Mouse (Mus musculus) kidney, postnatal 14 days (tissue): Measurements from ENCODE around the gene Atl3.
A peak's percentile ranks its signal among the peaks of the same experiment; 100 is the strongest.

Experiments used
- DNase-seq: peaks from one replicate; pipeline ENCODE4 v3.0.0; 2022; ENCODE audit warnings: mixed read lengths

The Atl3 gene

GRCm38 (mm10) chr19:7500701-7501100 is 6.9 kb downstream of the Atl3 start:
- peak; percentile 24 for DNase-seq

DNA sequence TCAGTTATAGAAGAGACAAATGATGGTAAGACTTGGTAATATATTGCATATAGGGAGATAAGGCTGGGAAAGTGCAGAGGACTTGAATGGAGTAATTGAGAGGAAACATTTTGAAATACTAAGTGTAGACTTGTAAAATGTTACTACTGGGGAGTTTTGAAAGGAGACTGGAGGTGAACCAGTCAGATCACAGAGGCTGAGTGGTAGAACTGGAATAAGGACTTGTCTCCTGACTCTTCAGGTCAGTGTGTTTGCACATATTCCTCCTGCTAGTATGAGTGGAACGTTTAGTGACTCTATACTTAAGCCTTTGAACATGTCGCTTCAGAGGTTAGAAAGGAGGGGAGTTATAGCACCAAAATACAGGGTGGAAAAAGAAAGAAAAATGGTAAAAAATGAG is 8.6 kb downstream of the Atl3 start:
- no peak for DNase-seq

GRCm38 (mm10) chr19:7506321-7506720 is 12.5 kb downstream of the Atl3 start:
- DNase-seq, result no peak

DNA sequence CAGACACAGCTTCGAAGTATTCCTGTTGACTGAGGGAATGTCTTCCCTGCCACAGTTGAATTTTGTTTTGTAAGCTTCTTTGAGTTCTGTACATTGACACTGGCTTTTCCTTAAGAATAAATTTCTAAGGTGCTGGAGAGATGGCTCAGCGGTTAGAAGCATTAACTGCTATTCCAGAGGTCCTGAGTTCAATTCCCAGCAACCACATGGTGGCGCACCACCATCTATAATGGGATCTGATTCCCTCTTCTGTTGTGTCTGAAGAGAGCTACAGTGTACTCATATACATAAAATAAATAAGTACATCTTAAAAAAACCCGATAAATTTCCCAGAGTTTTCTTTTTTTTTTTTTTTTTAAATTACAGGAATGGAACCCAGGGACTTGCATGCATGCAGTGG is 14.2 kb downstream of the Atl3 start:
- DNase-seq, result no peak

DNA sequence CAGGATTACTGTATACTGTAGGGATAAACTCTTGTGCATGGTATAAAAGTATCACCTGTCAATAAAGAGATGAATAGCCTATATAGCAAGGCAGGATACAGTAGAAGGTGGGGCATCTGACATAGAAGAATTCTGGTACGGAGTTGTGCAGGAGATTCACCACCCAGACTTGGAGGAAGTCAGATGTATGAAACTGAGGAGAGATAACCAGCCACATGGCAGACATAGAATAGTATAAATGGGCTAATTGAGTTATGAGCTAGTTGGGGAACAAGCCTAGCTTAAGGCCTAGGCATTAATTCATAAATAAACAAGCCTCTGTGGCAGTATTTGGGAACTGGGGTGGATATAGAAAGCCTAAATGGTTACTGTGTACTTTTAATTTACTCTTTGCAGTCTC is 22.6 kb downstream of the Atl3 start:
- no peak for DNase-seq

DNA sequence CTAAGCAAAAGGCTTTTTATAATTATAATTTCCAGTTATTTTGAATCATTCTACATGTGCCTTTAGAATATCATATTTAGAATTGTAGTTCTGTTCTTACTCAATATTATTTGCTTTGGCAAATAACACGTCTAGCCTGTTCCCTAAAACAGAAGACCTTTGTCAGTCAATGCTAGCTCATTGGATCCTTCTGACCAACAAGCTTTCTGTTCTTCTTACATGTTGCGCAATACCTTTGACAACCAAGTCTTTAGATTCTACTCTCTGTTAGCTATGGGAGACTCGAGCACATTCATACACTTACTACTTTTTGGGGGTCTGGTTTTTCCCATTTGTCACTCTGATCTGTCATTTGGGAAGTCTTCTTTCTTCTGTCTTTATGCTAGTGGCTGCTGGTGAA is 27.8 kb downstream of the Atl3 start:
- no peak for DNase-seq

GRCm38 (mm10) chr19:7522856-7523255 is 29.0 kb downstream of the Atl3 start:
- DNase-seq, result no peak

GRCm38 (mm10) chr19:7523292-7523691 is 29.5 kb downstream of the Atl3 start:
- DNase-seq, result peak; percentile 17

DNA sequence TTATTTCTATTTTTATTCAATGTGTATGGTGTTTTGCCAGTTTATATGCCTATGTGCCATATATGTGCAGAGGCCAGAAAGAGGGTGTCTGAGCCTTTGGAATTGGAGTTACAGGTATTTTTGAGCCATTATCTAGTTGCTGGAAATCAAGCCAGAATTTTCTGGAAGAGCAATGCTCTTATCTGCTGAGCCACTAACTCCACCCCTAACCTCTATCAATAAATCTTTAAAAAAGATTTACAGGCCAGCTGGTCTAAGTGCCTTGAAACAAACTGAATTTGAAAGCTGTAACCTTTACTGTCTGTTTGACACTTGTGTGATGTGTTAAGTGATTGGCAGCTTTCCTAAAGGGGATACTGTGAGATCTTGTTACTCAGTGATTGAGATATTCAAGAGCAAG is 29.9 kb downstream of the Atl3 start:
- DNase-seq, result no peak

DNA sequence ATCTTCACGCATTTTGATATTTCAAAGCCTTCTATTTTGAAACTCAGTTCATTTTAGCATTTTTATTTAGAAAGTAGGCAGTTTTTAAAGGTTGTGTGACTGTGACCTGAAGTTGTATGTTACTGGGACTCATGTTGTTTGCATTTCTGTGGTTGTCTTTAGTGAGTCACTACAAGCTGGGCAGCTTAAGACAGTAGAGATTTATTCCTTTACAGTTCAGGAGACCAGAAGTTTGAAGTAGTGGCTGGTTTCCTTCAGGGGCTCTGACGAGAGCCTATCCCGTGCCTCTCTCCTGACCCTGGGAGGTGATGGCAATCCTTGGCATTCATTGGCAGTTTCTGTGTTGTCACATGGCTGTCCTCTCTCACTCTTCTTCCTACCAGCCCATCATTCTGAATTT is 31.0 kb downstream of the Atl3 start:
- DNase-seq, result no peak

DNA sequence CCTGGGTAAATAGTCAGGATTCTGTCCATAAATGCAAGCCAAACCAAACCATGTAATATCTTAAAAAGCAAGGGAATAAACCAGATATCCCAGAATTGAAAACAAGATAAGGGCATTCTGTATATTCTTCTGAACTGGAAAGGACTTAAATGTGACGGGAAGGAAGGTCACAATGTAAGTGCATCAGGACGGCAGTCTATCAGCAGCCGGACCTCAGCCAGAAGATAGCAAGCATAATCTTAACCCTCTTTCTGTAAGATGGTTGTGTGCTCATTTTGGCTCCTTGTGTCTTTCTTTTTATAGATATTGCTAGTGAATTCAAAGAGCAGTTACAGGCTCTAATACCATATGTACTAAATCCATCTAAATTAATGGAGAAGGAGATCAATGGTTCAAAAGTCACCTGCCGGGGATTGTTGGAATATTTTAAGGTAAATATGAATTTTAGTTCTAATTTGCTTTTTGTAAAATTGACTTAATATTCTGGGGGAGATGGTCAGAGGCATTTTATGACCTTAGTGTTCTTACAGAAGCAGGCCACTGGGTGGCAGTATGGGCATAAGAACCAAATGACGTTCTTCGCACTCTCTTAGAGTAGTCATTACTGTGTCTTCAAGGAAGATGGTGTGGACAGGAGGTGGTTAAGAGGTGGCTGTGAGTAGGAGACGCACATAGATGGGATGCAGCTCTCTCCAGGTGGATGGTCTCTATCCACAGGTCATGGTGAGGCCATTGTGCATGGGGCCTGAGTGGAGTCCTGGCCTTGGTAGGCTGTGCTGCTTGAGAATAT is 35.0 kb downstream of the Atl3 start:
- DNase-seq, result peak; percentile 46

DNA sequence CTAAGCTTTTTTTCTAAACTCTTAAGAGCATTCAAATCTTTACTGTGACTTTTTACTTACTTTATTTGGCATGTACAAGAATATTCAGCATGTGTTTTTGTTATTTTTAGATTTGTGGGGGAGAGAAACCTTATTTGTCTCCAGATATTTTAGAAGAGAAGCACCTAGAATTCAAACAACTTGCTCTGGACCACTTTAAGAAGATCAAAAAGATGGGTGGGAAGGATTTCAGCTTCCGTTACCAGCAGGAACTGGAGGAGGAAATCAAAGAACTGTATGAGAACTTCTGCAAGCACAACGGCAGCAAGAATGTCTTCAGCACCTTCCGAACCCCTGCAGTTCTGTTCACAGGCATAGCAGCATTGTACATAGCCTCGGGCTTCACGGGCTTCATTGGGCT is 38.1 kb downstream of the Atl3 start:
- no peak for DNase-seq

DNA sequence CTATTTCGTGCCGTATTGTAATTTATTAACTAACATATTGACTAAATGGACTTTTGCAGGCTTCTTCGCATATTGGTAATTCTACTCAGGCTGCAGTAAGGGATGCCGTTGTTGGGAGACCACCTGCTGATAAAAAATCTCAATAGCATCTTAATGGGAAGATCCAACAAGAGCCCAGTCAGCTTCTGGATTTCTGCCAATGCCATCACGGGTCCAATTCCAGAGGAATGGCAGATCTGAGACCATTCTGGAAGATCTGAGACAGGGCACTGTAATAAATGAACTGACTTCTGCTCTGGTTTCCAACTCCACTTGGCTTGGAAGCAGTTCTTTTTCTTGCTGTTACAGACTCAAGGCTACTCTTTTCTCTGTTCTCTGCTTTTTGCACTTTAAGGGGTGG is 40.1 kb downstream of the Atl3 start:
- no peak for DNase-seq

DNA sequence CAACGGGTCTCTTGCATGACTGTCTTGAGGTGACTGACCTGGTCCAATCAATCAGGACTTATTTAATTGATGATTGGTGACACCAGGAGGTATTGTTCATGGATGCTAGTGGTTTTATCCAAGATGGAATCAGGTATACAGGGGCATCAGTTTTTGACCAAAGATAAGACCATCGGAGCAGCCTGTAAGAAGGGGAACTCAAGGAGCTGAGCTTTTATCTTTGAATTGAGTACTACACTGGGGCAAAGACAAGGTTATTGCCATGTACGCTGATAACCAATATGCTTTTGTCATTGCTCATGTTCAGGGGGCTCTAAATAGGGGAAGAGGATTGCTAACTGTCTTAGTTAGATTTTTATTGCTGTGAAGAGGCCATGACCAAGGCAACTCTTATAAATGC is 55.1 kb downstream of the Atl3 start:
- no peak for DNase-seq

DNA sequence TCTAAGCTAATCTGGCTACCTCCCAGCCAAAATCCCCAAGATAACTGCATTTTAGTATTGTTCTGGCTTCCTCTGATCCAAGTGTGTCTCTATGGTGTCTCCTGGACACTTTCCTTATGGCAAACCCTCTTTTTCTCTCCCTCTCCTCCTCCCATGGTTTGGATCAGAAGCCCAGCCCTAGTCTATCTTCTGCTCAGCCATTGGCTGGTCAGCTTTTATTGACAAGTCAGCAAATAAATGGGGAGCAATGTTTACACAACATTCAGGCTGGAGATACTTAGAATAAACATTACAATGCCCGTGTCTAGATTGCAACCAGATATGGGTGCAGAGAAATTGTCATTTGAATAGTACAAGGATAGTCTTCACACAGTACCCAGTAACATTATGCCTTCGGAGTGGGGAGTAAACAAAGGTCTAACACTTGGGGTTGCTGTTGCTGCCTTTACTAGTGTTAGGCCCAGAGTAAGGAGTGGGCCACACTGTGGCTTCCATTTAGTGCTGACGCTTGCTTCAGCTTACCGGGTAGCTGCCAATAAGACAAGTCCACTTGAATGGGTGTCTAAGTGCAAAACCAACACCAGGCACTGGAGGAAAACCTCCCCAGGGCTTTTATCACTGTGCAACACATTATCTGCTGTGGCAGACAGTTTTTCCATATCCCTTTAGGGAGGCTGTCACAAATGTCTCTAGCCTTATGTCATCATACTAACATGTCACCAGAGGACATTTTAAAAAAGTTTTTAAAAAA is 57.9 kb downstream of the Atl3 start:
- no peak for DNase-seq

- DNase-seq, result no peak
Observed at GRCm38 (mm10) chr19:7552301-7552673, 58.4 kb downstream of the Atl3 start.

GRCm38 (mm10) chr19:7553441-7553840 is 59.6 kb downstream of the Atl3 start:
- no peak for DNase-seq

GRCm38 (mm10) chr19:7554881-7555280 is 61.0 kb downstream of the Atl3 start:
- no peak for DNase-seq

- DNase-seq, result no peak
Observed at GRCm38 (mm10) chr19:7556641-7557040, 62.8 kb downstream of the Atl3 start.

DNA sequence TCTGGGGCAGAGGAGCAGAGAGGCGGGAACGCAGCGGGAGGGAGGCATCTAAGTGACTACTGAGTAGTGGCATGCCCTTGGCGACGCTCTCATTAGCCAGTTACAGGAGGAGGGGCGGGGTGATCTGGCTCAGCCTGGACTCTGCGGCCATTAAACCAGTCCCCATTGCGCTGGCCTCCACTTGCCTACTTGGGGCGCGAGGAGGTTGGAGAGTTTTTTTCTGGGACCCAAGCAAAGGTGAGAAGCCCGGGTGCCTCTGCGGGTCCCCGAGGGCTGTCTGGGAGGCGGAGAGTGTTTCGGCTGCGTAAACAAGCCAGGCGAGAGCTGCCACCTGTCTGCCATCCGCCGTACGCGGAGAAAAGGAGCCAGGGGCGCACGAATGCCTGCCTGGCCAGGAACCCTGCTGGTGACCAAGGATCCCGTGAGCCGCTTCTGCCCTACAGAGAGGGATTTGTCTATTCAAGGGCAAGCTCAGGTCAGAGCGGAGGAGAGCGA is 63.5 kb downstream of the Atl3 start, which contains the start of gene Pla2g16:
Gene Pla2g16, plus strand, starts transcription at position 132 of the 495 bp plus-strand sequence.
- peak; percentile 81 for DNase-seq

DNA sequence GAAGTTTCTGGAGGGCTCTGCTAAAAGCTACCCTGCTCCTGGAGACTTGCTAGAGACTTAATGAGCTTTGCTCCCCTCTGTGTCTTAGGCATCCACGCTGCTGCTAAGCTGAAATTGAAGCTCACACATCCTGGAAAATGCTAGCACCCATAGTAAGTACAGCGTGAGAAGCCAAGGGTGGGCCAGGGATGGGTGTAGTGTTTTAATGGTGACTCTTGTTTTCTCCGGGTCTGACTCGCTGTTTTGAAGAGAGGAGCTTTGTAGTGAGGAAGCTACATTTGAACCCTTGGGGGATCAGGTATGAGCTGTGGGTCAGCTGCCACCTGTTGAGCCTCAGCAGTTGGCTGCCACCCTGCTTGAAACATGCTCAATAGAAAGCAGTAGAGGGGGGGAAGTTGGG is 64.0 kb downstream of the Atl3 start:
- no peak for DNase-seq

DNA sequence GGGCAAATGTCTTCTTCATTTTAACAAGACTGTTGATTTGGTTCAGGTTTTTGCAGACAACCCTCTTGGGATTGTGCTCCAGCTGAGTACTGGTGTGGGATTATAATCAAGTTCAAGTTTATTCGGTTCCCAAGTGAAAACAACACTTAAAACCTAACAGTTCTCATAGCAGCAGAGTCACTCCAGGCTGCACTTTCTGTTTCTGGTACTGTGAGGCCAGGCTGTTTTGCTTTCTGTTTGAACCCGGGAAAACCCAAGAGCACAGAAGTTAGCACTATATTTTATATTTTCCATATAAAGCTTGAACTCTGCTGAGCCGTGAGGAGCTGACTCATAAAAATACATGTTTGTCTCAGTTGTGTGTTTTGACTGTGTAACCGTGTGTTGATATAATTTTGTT is 64.8 kb downstream of the Atl3 start:
- no peak for DNase-seq

DNA sequence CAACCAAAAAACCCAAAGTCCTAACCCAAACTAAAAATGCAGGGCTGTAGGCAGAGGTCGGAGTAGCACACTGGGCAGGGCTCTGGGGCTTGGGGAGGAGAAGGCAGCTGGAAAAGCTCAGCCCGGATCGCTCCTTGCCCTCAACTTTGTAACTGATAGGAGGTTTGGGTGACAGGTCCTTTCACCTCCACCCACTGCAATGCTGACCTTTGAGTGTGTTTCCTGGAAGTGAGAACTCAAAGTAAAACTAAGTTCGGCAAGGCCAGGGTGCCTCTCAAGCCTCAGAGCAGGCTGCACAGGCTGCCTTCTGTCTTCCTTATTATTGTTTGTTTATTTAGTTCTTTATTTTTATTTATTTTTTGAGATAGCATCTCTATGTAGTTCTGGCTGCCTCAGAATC is 66.1 kb downstream of the Atl3 start:
- DNase-seq, result no peak

DNA sequence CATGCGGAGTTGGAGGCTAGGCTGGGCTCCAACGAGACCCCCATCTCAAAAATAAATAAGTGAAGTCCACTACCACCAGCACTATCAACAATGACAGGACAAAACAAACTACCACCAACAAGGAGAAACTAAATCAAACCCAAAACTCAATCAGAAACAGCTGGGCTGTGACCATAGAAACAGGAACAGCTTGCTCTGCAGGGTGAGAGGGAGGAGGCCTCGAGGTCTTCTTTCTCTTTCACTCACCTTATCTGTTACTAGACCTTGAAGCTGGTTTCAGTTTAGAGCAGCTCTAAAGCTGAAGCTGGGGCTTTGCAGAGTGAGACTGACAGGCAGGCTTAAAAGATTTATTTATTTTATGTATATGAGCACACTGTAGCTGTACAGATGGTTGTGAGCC is 67.6 kb downstream of the Atl3 start:
- no peak for DNase-seq
